Mouse (Mus musculus) liver, embryonic 11.5 days (tissue): ENCODE measurements at regions not wholly inside any gene's neighbourhood (a gene's known extent, or its start where the extent isn't known, plus 50 kb on each side); places are given as distances from the start of the nearest gene placed in this dataset.
"Not testable (repeated sequence)": the region's sequence is repeated elsewhere in the genome, so short reads cannot be mapped to it uniquely, and the experiment has no call there.

Experiments used
- ATAC-seq: fragments of 200-750 bp; cut with Nextera tagmentation; replicated peaks from 2 replicates; pipeline ENCODE4 v1.8.0; 2017; ENCODE audit warnings: moderate number of reproducible peaks, mild to moderate bottlenecking, moderate TSS enrichment, moderate library complexity; ENCODE audit not compliant: low FRiP score
- DNase-seq: peaks from one replicate; pipeline ENCODE4 v3.0.0-alpha.2; 2017; ENCODE audit warnings: low spot score
- H3K27ac ChIP-seq: fragments of 300-500 bp; sonication (generic); 2 replicates; pipeline ENCODE4 v1.5.1; 2014; ENCODE audit warnings: mild to moderate bottlenecking, low read depth, low read length, control low read depth
- H3K27me3 ChIP-seq: fragments of 300-500 bp; sonication (generic); replicated peaks from 2 replicates; pipeline ENCODE4 v1.6.1; 2014; ENCODE audit warnings: low read length, mixed read lengths; ENCODE audit not compliant: control insufficient read depth, insufficient read depth
- H3K36me3 ChIP-seq: fragments of 300-500 bp; sonication (generic); 2 replicates; pipeline ENCODE4 v1.6.1; 2014; ENCODE audit warnings: mild to moderate bottlenecking, low read length, moderate library complexity, mixed read lengths; ENCODE audit not compliant: control insufficient read depth, insufficient read depth
- H3K4me1 ChIP-seq: fragments of 300-500 bp; sonication (generic); replicated peaks from 2 replicates; pipeline ENCODE4 v1.6.1; 2014; ENCODE audit warnings: low read length, mixed read lengths; ENCODE audit not compliant: control insufficient read depth, insufficient read depth
- H3K4me2 ChIP-seq: fragments of 300-500 bp; sonication (generic); 2 replicates; pipeline ENCODE4 v1.6.1; 2014; ENCODE audit warnings: mild to moderate bottlenecking, control low read depth, moderate library complexity
- H3K4me3 ChIP-seq: fragments of 300-500 bp; sonication (generic); 2 replicates; pipeline ENCODE4 v1.5.1; 2014; ENCODE audit warnings: low read depth, low read length, control low read depth
- H3K9ac ChIP-seq: fragments of 300-500 bp; sonication (generic); 2 replicates; pipeline ENCODE4 v1.6.1; 2014; ENCODE audit warnings: low read depth, low read length, control low read depth
- H3K9me3 ChIP-seq: fragments of 300-500 bp; sonication (generic); 2 replicates; pipeline ENCODE4 v1.6.1; 2016; ENCODE audit warnings: low read length, inconsistent platforms, mixed read lengths; ENCODE audit not compliant: control insufficient read depth
- WGBS: fragments of 180-500 bp; shearing (Covaris S2); extraction: QIAGEN DNeasy Blood & Tissue Kit; methylation state at CpG from one replicate; pipeline ENCODE4 v1.1.7; 2014; 5-methylcytosine and 5-hydroxymethylcytosine counted together

DNA sequence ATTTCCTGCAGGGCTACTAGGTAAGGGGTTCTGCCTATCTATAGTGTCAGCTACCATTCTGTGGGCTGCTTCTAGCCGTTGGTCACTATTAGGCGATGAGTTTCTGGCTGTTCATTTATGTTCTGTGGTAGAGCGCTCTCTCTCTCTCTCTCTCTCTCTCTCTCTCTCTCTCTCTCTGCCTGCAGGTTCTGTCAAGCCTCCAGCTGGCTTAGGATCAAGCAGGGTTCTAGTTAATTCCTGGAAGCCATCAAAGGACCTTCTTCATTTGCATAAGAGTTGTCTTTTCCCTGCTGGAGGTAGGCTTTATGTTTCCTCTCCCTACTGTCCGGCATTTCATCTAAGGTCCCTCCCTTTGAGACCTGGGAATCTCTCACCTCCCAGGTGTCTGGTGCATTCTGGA, 98.6 kb upstream of the Ttc29 start:
- DNase-seq, result no peak
- Histone ChIP-seq H3K36me3 (no peaks in the 10 kb centered on the region), H3K4me3 (no peak overlapping the region), H3K9me3 (no peaks in the 10 kb centered on the region), H3K4me1 (no peaks in the 10 kb centered on the region), H3K9ac (no peak overlapping the region), H3K27me3 (no peaks in the 10 kb centered on the region), H3K27ac (no peak overlapping the region), H3K4me2 (no peak overlapping the region)
- WGBS, result 54% methylated on average over 4 of the region's 4 CpGs
- no peak for ATAC-seq

DNA sequence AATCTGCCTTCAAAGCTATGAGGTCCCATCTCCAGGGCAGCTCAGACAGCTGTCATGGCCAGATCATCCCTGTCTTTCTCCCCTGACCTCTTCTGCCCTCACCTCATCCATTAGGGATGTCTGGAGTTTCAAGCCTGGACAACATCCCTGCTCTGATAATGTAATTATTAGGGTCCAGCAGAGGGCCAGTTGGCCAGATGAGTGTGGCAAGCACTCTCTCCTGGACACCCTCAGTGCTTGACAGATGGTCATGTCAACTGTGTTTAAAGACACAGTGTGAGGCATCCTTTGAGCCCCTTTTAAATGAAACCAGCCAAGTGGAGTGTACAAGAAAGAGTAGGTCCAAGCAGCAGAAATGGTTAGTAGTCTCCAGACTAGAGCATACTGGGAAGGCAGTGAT, 95.9 kb upstream of the Ttc29 start:
- no peaks in the 10 kb centered on the region for H3K4me1 ChIP-seq
- no peaks in the 10 kb centered on the region for H3K36me3 ChIP-seq
- ATAC-seq, result no peak
- H3K9me3 ChIP-seq, result no peaks in the 10 kb centered on the region
- H3K27ac ChIP-seq, result no peak overlapping the region
- no peaks in the 10 kb centered on the region for H3K27me3 ChIP-seq
- no peak for DNase-seq
- no peak overlapping the region for H3K4me3 ChIP-seq
- no peak overlapping the region for H3K9ac ChIP-seq
- H3K4me2 ChIP-seq, result no peak overlapping the region

GRCm38 (mm10) chr8:78118493-78118892, 94.6 kb upstream of the Ttc29 start:
- no peak overlapping the region for H3K27ac ChIP-seq
- no peak overlapping the region for H3K4me2 ChIP-seq
- no peaks in the 10 kb centered on the region for H3K9me3 ChIP-seq
- H3K36me3 ChIP-seq, result no peaks in the 10 kb centered on the region
- 82% methylated on average over 9 of the region's 9 CpGs for WGBS
- no peak for ATAC-seq
- no peak overlapping the region for H3K4me3 ChIP-seq
- H3K9ac ChIP-seq, result no peak overlapping the region
- no peaks in the 10 kb centered on the region for H3K27me3 ChIP-seq
- H3K4me1 ChIP-seq, result no peaks in the 10 kb centered on the region
- no peak for DNase-seq

DNA sequence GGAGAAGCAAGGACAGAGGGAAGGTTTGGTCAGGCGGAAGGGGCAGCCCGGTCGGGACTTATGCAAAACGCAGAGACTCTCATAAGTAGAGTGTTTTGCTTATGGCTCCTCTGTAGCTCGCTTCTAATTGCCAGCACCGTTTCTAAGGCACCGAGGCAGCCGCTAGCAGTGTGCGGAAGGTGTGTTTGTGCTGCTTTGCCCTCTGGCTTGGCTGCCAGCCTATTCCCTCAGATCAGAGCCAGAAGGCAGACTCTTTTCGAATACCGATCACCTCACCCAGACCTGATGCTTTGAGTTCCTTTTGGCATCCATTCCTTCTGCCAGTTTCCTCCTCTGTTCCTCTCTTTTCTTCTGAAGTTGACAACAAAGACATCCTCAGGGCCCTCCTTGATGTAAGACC, 93.4 kb upstream of the Ttc29 start:
- 73% methylated on average over 11 of the region's 11 CpGs for WGBS
- Histone ChIP-seq H3K9me3 (no peaks in the 10 kb centered on the region), H3K4me2 (no peak overlapping the region), H3K4me1 (no peaks in the 10 kb centered on the region), H3K27ac (no peak overlapping the region), H3K4me3 (no peak overlapping the region), H3K36me3 (no peaks in the 10 kb centered on the region), H3K9ac (no peak overlapping the region), H3K27me3 (no peaks in the 10 kb centered on the region)
- ATAC-seq (no peak), DNase-seq (no peak)

- Histone ChIP-seq H3K27ac (no peak overlapping the region), H3K27me3 (no peaks in the 10 kb centered on the region), H3K36me3 (no peaks in the 10 kb centered on the region), H3K4me2 (no peak overlapping the region), H3K9ac (no peak overlapping the region), H3K4me3 (no peak overlapping the region), H3K9me3 (no peaks in the 10 kb centered on the region), H3K4me1 (no peaks in the 10 kb centered on the region)
- DNase-seq (no peak), ATAC-seq (no peak)
- WGBS, result 41% methylated on average over 5 of the region's 5 CpGs
Observed at GRCm38 (mm10) chr8:78124248-78124647, 88.8 kb upstream of the Ttc29 start.

GRCm38 (mm10) chr8:78127852-78128251, 85.2 kb upstream of the Ttc29 start:
- ATAC-seq, result no peak
- no peaks in the 10 kb centered on the region for H3K27me3 ChIP-seq
- no peak overlapping the region for H3K27ac ChIP-seq
- H3K4me3 ChIP-seq, result no peak overlapping the region
- H3K4me1 ChIP-seq, result no peaks in the 10 kb centered on the region
- H3K9ac ChIP-seq, result no peak overlapping the region
- no peaks in the 10 kb centered on the region for H3K9me3 ChIP-seq
- H3K4me2 ChIP-seq, result no peak overlapping the region
- no peak for DNase-seq
- H3K36me3 ChIP-seq, result no peaks in the 10 kb centered on the region
- 22% methylated on average over 2 of the region's 2 CpGs for WGBS

GRCm38 (mm10) chr8:78129061-78129460, 84.0 kb upstream of the Ttc29 start:
- no peak overlapping the region for H3K4me2 ChIP-seq
- ATAC-seq, result no peak
- H3K36me3 ChIP-seq, result no peaks in the 10 kb centered on the region
- no peak overlapping the region for H3K27ac ChIP-seq
- no peak for DNase-seq
- 80% methylated on average over 5 of the region's 5 CpGs for WGBS
- no peaks in the 10 kb centered on the region for H3K9me3 ChIP-seq
- no peaks in the 10 kb centered on the region for H3K27me3 ChIP-seq
- H3K4me1 ChIP-seq, result no peaks in the 10 kb centered on the region
- no peak overlapping the region for H3K9ac ChIP-seq
- no peak overlapping the region for H3K4me3 ChIP-seq

DNA sequence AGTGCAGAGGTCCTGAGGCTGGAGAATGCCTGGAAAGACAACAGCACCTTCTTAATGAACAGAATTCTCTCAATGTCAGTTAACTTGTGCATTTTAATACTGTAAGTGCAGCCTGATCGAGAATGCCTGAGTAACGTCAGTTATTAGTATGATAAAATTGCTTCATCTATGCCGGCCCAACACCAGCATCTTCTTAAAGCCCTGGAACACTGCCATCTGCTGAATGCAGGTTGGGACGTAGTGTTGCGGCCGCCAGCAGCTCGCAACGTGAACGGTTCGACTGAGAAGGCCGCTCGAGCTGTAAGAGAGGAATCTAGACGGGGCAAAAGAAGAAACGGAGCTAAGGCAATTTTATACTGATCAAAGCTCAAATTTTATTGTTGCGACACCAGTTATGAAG, 73.6 kb upstream of the Ttc29 start:
- not testable (repeated sequence) for H3K4me3 ChIP-seq, H3K27me3 ChIP-seq, ATAC-seq, H3K4me1 ChIP-seq, H3K9ac ChIP-seq, DNase-seq, H3K4me2 ChIP-seq, H3K36me3 ChIP-seq, H3K27ac ChIP-seq, H3K9me3 ChIP-seq
- 55% methylated on average over 13 of the region's 15 CpGs for WGBS

GRCm38 (mm10) chr8:78147170-78147569, 65.9 kb upstream of the Ttc29 start:
- Histone ChIP-seq H3K27me3 (no peaks in the 10 kb centered on the region), H3K27ac (no peak overlapping the region), H3K9ac (no peak overlapping the region), H3K9me3 (no peaks in the 10 kb centered on the region), H3K36me3 (no peaks in the 10 kb centered on the region), H3K4me3 (no peak overlapping the region), H3K4me2 (no peak overlapping the region), H3K4me1 (no peaks in the 10 kb centered on the region)
- WGBS, result 74% methylated on average over 6 of the region's 6 CpGs
- ATAC-seq (no peak), DNase-seq (no peak)
